7 mouse cellular contexts compared by ENCODE assay signal in genomic region chr4:123677060-123677804, GRCm38 (mm10). TPM values are rescaled to one million over a fixed set of nuclear protein-coding genes. Genes with fewer than 3 reads are reported as not detected.
A peak's percentile ranks its signal among the peaks of the same experiment; 100 is the strongest.
DNase-seq lines count a peak whose midpoint lies in the region; ATAC-seq and TF ChIP-seq lines count a peak whose summit lies in the region.

No protein-coding gene starts in this region.

- ATAC-seq in hindbrain, embryonic 12.5 days (ENCODE audit: low FRiP score), result peak; percentile 46
- peak; percentile 66 for ATAC-seq in midbrain, embryonic 15.5 days (replicated peaks)
- no peak for ATAC-seq in liver, postnatal 0 days

- TF ChIP-seq CTCF in liver, postnatal 0 days (IDR thresholded peaks at IDR 0.05; ENCODE audit: low read depth), result no peak

- TF ChIP-seq EP300 in liver, postnatal 0 days (IDR thresholded peaks at IDR 0.05; ENCODE audit: low read depth), result no peak

- H3K4me1 ChIP-seq in hindbrain, embryonic 12.5 days, result peaks cover 20% of the 10 kb centered on the region
- H3K4me1 ChIP-seq in midbrain, embryonic 15.5 days, result peaks cover 32% of the 10 kb centered on the region
- no peaks in the 10 kb centered on the region for H3K4me1 ChIP-seq in liver, postnatal 0 days (ENCODE audit: insufficient read depth)

- no peaks in the 10 kb centered on the region for H3K9me3 ChIP-seq in hindbrain, embryonic 12.5 days (replicated peaks)
- no peaks in the 10 kb centered on the region for H3K9me3 ChIP-seq in midbrain, embryonic 15.5 days
- H3K9me3 ChIP-seq in liver, postnatal 0 days (ENCODE audit: low read length), result no peaks in the 10 kb centered on the region

- no peaks in the 10 kb centered on the region for H3K27me3 ChIP-seq in hindbrain, embryonic 12.5 days
- no peaks in the 10 kb centered on the region for H3K27me3 ChIP-seq in midbrain, embryonic 15.5 days (replicated peaks)
- no peaks in the 10 kb centered on the region for H3K27me3 ChIP-seq in liver, postnatal 0 days (ENCODE audit: insufficient read depth, low read length)

- H3K4me2 ChIP-seq in hindbrain, embryonic 12.5 days (replicated peaks), result no peak overlapping the region; the same call in 1 of the 2 replicates
- 0 out of 2 replicates have a peak overlapping the region, but pooled peaks have one; percentile 3 for H3K4me2 ChIP-seq in midbrain, embryonic 15.5 days
- H3K4me2 ChIP-seq in liver, postnatal 0 days (ENCODE audit: low read depth, low read length), result no peak overlapping the region

- H3K9ac ChIP-seq in hindbrain, embryonic 12.5 days, result peak overlapping the region; percentile 44
- 0 out of 2 replicates have a peak overlapping the region, but pooled peaks have one; percentile 16 for H3K9ac ChIP-seq in midbrain, embryonic 15.5 days
- no peak overlapping the region for H3K9ac ChIP-seq in liver, postnatal 0 days (replicated peaks)

- peak overlapping the region; percentile 78 for H3K27ac ChIP-seq in hindbrain, embryonic 12.5 days
- peak overlapping the region; percentile 78 for H3K27ac ChIP-seq in midbrain, embryonic 15.5 days
- no peak overlapping the region for H3K27ac ChIP-seq in liver, postnatal 0 days (ENCODE audit: low read depth)

- WGBS in hindbrain, embryonic 12.5 days, result 20% methylated on average over 10 of the region's 10 CpGs
- 23% methylated on average over 10 of the region's 10 CpGs for WGBS in midbrain, embryonic 15.5 days
- WGBS in liver, postnatal 0 days (ENCODE audit: insufficient replicate concordance), result 72% methylated on average over 10 of the region's 10 CpGs

- no peak overlapping the region for H3K4me3 ChIP-seq in hindbrain, embryonic 12.5 days
- no peak overlapping the region for H3K4me3 ChIP-seq in midbrain, embryonic 15.5 days
- no peak overlapping the region for H3K4me3 ChIP-seq in liver, postnatal 0 days (ENCODE audit: low read depth, low read length)

- H3K36me3 ChIP-seq in hindbrain, embryonic 12.5 days, result 0 out of 2 replicates have a peak, but pooled peaks cover 5% of the 10 kb centered on the region
- no peaks in the 10 kb centered on the region for H3K36me3 ChIP-seq in midbrain, embryonic 15.5 days (replicated peaks)
- H3K36me3 ChIP-seq in liver, postnatal 0 days (replicated peaks; ENCODE audit: insufficient read depth, low read length), result no peaks in the 10 kb centered on the region

- peak; percentile 42 to 63 for DNase-seq in layer of hippocampus, adult 18-20 months (ENCODE audit: low spot score in 2 of 2)
- no peak for DNase-seq in layer of hippocampus, adult 9-11 months
- peak; percentile 50 for DNase-seq in embryo, embryonic 10.5 days (ENCODE audit: low spot score)
- no peak for DNase-seq in liver, postnatal 0 days
- DNase-seq in testis, postnatal 14 days (ENCODE audit: low spot score), result no peak

RNA-seq across cellular contexts. Expression of gene Macf1, which starts 6.9 kb away (rescaled TPM):
- total RNA-seq in layer of hippocampus, adult 18-20 months (2021), result 100 to 1,000 TPM; 219 to 233 TPM
- 75.1 and 80.2 TPM in 2 replicates for polyA plus RNA-seq in hindbrain, embryonic 12.5 days (2016; fragmentation: Nextera tagmentation; extraction: Ambion mirVana)
- 76.4 and 82.6 TPM in 2 replicates for polyA plus RNA-seq in midbrain, embryonic 15.5 days (2015; fragmentation: Nextera tagmentation; extraction: Ambion mirVana)
- polyA plus RNA-seq in liver, postnatal 0 days (2015; fragmentation: Nextera tagmentation; extraction: Ambion mirVana), result 9.8 and 11.3 TPM in 2 replicates

RNA-seq across cellular contexts. Expression of gene Ndufs5, which starts 40.8 kb away (rescaled TPM):
- 100 to 1,000 TPM; 198 to 204 TPM for total RNA-seq in layer of hippocampus, adult 18-20 months (2021)
- polyA plus RNA-seq in hindbrain, embryonic 12.5 days (2016; fragmentation: Nextera tagmentation; extraction: Ambion mirVana), result 324 and 347 TPM in 2 replicates
- 410 and 413 TPM in 2 replicates for polyA plus RNA-seq in midbrain, embryonic 15.5 days (2015; fragmentation: Nextera tagmentation; extraction: Ambion mirVana)
- 257 and 261 TPM in 2 replicates for polyA plus RNA-seq in liver, postnatal 0 days (2015; fragmentation: Nextera tagmentation; extraction: Ambion mirVana)

Comparison
In these comparisons a context has a peak if more than half of its experiments do, and no peak if none do; other contexts are left out.
1. DNase-seq: peak in layer of hippocampus, adult 18-20 months (2 of 2) and embryo, embryonic 10.5 days (single experiment); none in layer of hippocampus, adult 9-11 months (single experiment), liver, postnatal 0 days (single experiment) and testis, postnatal 14 days (single experiment).